Mouse (Mus musculus) olfactory bulb, adult 2 months (tissue): Measurements from ENCODE around the gene Trip11.

ENCODE experiments used
- CTCF ChIP-seq: fragments of 200-500 bp; IDR thresholded peaks from 2 replicates; pipeline ENCODE4 v1.5.1; 2012; ENCODE audit warnings: low read depth, mild to moderate bottlenecking, low read length, moderate library complexity; ENCODE audit not compliant: insufficient read depth
- POLR2A ChIP-seq: fragments of 200-500 bp; IDR thresholded peaks from 2 replicates; pipeline ENCODE4 v1.6.1; 2012; ENCODE audit warnings: mild to moderate bottlenecking, low read depth, low read length, moderate library complexity; ENCODE audit not compliant: insufficient read depth

- TF ChIP-seq CTCF (no peak), POLR2A (no peak)
Measured at GRCm38 (mm10) chr12:101815796-101816195, 97.3 kb downstream of the Trip11 start.
